Comparison of ENCODE assay signal across 26 mouse cellular contexts in the genomic region with DNA sequence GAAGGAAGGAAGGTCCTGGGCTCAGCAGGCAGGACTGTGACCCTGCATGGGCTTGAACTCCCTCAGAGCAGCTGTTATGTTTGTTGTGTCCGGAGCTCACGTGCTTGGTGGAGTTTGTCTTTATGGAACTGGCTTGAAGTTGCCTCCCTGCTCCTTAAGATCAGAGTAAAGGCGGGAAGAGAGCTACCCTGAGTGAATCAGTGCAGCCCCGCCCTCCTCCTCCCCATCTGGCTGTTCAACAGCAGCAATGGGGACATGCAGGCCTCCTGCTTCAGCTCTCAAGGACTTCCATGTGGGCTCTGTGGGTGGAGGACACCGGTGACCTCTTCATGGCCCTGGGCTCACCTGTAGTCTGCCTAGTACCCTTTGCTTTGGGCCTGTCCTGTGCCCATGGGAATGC. TPM values are rescaled to one million over a fixed set of nuclear protein-coding genes. Genes with fewer than 3 reads are reported as not detected.
DNase-seq lines count a peak whose midpoint lies in the region; ATAC-seq and TF ChIP-seq lines count a peak whose summit lies in the region.
"Had no signal": no experiment of that assay in that cellular context is flagged by ENCODE, and none has a peak within 500 bp of the region (broad histone marks: within the 10 kb centered on the region; RNA-seq: fewer than 3 reads in every experiment).

No protein-coding gene starts in this region.

- no peak overlapping the region for H3K27ac ChIP-seq in intestine, embryonic 16.5 days (ENCODE audit: low read length)
- H3K27ac ChIP-seq in intestine, postnatal 0 days (ENCODE audit: low read depth, low read length): no peak overlapping the region
- H3K27ac ChIP-seq: embryonic facial prominence, embryonic 15.5 days; hindbrain, embryonic 12.5 days; hindbrain, embryonic 15.5 days had no signal

- no peak overlapping the region for H3K4me2 ChIP-seq in intestine, embryonic 16.5 days (ENCODE audit: low read depth, low read length)
- H3K4me2 ChIP-seq in intestine, postnatal 0 days (replicated peaks; ENCODE audit: low read depth): no peak overlapping the region
- H3K4me2 ChIP-seq: embryonic facial prominence, embryonic 15.5 days; heart, embryonic 11.5 days; hindbrain, embryonic 12.5 days; hindbrain, embryonic 15.5 days had no signal

- H3K4me1 ChIP-seq in intestine, embryonic 16.5 days (ENCODE audit: control insufficient read depth, insufficient read depth, low read length): peaks cover 7% of the 10 kb centered on the region
- no peaks in the 10 kb centered on the region for H3K4me1 ChIP-seq in intestine, postnatal 0 days (replicated peaks; ENCODE audit: control insufficient read depth, insufficient read depth, low read length)

- TF ChIP-seq CTCF in intestine, postnatal 0 days (IDR thresholded peaks at IDR 0.05; ENCODE audit: low read depth): no peak

- no peak overlapping the region for H3K4me3 ChIP-seq in intestine, embryonic 16.5 days (ENCODE audit: low read length)
- H3K4me3 ChIP-seq in intestine, postnatal 0 days (ENCODE audit: low read depth, low read length): no peak overlapping the region
- H3K4me3 ChIP-seq: embryonic facial prominence, embryonic 15.5 days; hindbrain, embryonic 12.5 days; hindbrain, embryonic 15.5 days had no signal

- no peaks in the 10 kb centered on the region for H3K27me3 ChIP-seq in intestine, embryonic 16.5 days (replicated peaks; ENCODE audit: control insufficient read depth, insufficient read depth, low read length)
- no peaks in the 10 kb centered on the region for H3K27me3 ChIP-seq in intestine, postnatal 0 days (replicated peaks; ENCODE audit: control insufficient read depth, insufficient read depth, low read length)
- H3K27me3 ChIP-seq: embryonic facial prominence, embryonic 15.5 days; hindbrain, embryonic 12.5 days; hindbrain, embryonic 15.5 days; Patski had no signal

- peaks cover 3% of the 10 kb centered on the region; the same call in 1 of the 2 replicates for H3K36me3 ChIP-seq in intestine, embryonic 16.5 days (ENCODE audit: control insufficient read depth, insufficient read depth, low read length)
- H3K36me3 ChIP-seq in intestine, postnatal 0 days (ENCODE audit: control insufficient read depth, insufficient read depth): 0 out of 2 replicates have a peak, but pooled peaks cover 11% of the 10 kb centered on the region

- H3K9ac ChIP-seq in intestine, embryonic 16.5 days (ENCODE audit: low read depth, low read length): no peak overlapping the region
- H3K9ac ChIP-seq in intestine, postnatal 0 days (ENCODE audit: low read depth, low read length): no peak overlapping the region
- H3K9ac ChIP-seq: embryonic facial prominence, embryonic 15.5 days; hindbrain, embryonic 12.5 days; hindbrain, embryonic 15.5 days had no signal

- peak; percentile 53 for DNase-seq in 3T3-L1 (ENCODE audit: low read depth, low spot score)
- peak; percentile 34 for DNase-seq in ES-CJ7 (ENCODE audit: low read depth, low spot score)
- peak; percentile 56 for DNase-seq in ZHBTc4 (ENCODE audit: low read depth, low spot score)
- no peak for DNase-seq in layer of hippocampus, adult 11-12 months (ENCODE audit: low spot score)
- DNase-seq in thymus, postnatal 36 days: no peak
- DNase-seq: adrenal gland, adult 8-10 months; adrenal gland, postnatal 25 days; B cell, adult 2 months; cerebellum, adult 11-12 months; cerebellum, adult 8-10 months; cerebellum, postnatal 10 days; cerebellum, postnatal 36 days; embryo, embryonic 11 days; gastrocnemius, postnatal 10 days; gastrocnemius, postnatal 36 days; kidney, adult 11 months; kidney, adult 8-10 months had no signal

- no peaks in the 10 kb centered on the region for H3K9me3 ChIP-seq in intestine, embryonic 16.5 days (ENCODE audit: control insufficient read depth, low read length)
- no peaks in the 10 kb centered on the region for H3K9me3 ChIP-seq in intestine, postnatal 0 days (ENCODE audit: control insufficient read depth)
- H3K9me3 ChIP-seq: embryonic facial prominence, embryonic 15.5 days; hindbrain, embryonic 12.5 days; hindbrain, embryonic 15.5 days had no signal

- ATAC-seq in intestine, embryonic 16.5 days: peak; percentile 24; the same call in 1 of the 2 replicates
- no peak for ATAC-seq in intestine, postnatal 0 days
- ATAC-seq: activated CD4-positive, CD25-positive, alpha-beta regulatory T cell, adult 4 months; forebrain, embryonic 14.5 days; Patski had no signal

- WGBS in intestine, embryonic 16.5 days: 58% methylated on average over 5 of the region's 5 CpGs
- WGBS in intestine, postnatal 0 days: 59% methylated on average over 5 of the region's 5 CpGs

RNA-seq across cellular contexts. Expression of a gene that starts 55.6 kb away (rescaled TPM):
- 33.1 and 33.2 TPM in 2 replicates for polyA plus RNA-seq in intestine, embryonic 16.5 days (2015; fragmentation: Nextera tagmentation; extraction: Ambion mirVana)
- 25.4 and 30.1 TPM in 2 replicates for polyA plus RNA-seq in intestine, postnatal 0 days (2015; fragmentation: Nextera tagmentation; extraction: Ambion mirVana)

Comparison
In these comparisons a context has a peak if more than half of its experiments do, and no peak if none do; other contexts are left out.
1. DNase-seq: peak in 3T3-L1 (single experiment), ES-CJ7 (single experiment) and ZHBTc4 (single experiment); none in layer of hippocampus, adult 11-12 months (single experiment) and thymus, postnatal 36 days (0 of 2).